Mouse (Mus musculus): Measurements from ENCODE around the gene Rab6a. TPM values are rescaled to one million over a fixed set of nuclear protein-coding genes. Genes with fewer than 3 reads are reported as not detected.

Gene Rab6a
- polyA plus RNA-seq, 1 experiment, result 3.8 TPM

GRCm38 (mm10) chr7:100649826-100650225, 42.6 kb downstream of the Rab6a start:
- no peak for TF ChIP-seq GATA1 (IDR thresholded peaks at IDR 0.05; ENCODE audit: low read length)
- TF ChIP-seq TAL1 (IDR thresholded peaks at IDR 0.05; ENCODE audit: low read length), result no peak
- Histone ChIP-seq H3K9me3 (ENCODE audit: control insufficient read depth, low read length) (no peaks in the 10 kb centered on the region), H3K27me3 (ENCODE audit: control insufficient read depth) (no peaks in the 10 kb centered on the region), H3K4me3 (replicated peaks) (no peak overlapping the region), H3K4me1 (ENCODE audit: control insufficient read depth) (peaks cover 18% of the 10 kb centered on the region), H3K36me3 (ENCODE audit: control insufficient read depth) (peaks cover 26% of the 10 kb centered on the region)

- Histone ChIP-seq H3K27me3 (ENCODE audit: control insufficient read depth) (no peaks in the 10 kb centered on the region), H3K36me3 (ENCODE audit: control insufficient read depth) (peaks cover 21% of the 10 kb centered on the region)
- TF ChIP-seq GATA1 (IDR thresholded peaks at IDR 0.05; ENCODE audit: low read length) (no peak), TAL1 (IDR thresholded peaks at IDR 0.05; ENCODE audit: low read length) (no peak)
Observed at GRCm38 (mm10) chr7:100650421-100650820, 43.2 kb downstream of the Rab6a start.

GRCm38 (mm10) chr7:100651011-100651410, 43.8 kb downstream of the Rab6a start:
- TF ChIP-seq TAL1 (IDR thresholded peaks at IDR 0.05; ENCODE audit: low read length) (no peak), GATA1 (IDR thresholded peaks at IDR 0.05; ENCODE audit: low read length) (no peak)
- Histone ChIP-seq H3K36me3 (ENCODE audit: control insufficient read depth) (peaks cover 16% of the 10 kb centered on the region), H3K27me3 (ENCODE audit: control insufficient read depth) (no peaks in the 10 kb centered on the region), H3K9me3 (ENCODE audit: control insufficient read depth, low read length) (no peaks in the 10 kb centered on the region), H3K4me3 (replicated peaks) (no peak overlapping the region), H3K4me1 (ENCODE audit: control insufficient read depth) (peaks cover 7% of the 10 kb centered on the region)

More at GRCm38 (mm10) chr7:100650421-100650820, 43.2 kb downstream of the Rab6a start:
- H3K9me3 ChIP-seq (ENCODE audit: control insufficient read depth, low read length), result no peaks in the 10 kb centered on the region
- peaks cover 12% of the 10 kb centered on the region for H3K4me1 ChIP-seq (ENCODE audit: control insufficient read depth)
- no peak overlapping the region for H3K4me3 ChIP-seq (replicated peaks)

DNA sequence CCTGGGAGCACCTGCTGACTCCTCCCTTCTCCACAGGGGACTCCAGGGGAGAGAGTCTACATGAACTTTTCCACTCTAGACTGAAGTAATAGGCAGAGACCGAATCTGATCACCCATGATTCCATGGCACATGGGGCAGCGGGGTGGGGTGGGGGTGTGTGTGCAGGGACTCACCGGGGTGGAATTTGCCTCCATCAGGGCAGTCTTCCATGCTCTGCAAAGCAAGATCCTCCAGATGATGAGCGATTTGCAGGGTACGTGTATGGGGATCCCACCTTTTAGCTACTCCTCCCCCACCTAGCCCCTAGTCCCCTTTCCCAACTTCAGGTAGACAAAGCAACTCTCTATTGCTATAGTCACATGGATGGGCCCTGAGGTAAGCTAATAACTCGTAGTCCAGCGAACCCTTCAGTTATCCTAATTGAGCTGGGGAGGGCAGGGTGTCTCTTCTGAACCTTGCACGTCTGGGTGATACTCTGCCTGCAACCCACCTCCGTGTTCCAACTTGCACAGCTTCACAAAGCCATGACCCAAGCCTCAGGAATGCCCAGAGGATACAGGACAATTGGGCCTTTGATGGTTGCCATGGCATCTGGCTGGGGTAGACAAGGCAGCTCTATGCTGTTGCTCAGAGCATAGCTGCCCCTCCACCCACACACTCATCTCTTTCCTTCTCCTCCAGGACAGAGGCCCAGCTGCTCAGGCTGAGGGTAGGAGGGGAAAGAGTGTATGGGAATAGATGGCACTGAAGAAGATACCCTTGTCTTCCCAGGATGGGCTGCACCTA, 46.5 kb downstream of the Rab6a start:
- TF ChIP-seq GATA1 (IDR thresholded peaks at IDR 0.05; ENCODE audit: low read length) (no peak), TAL1 (IDR thresholded peaks at IDR 0.05; ENCODE audit: low read length) (no peak)
- Histone ChIP-seq H3K9me3 (ENCODE audit: control insufficient read depth, low read length) (no peaks in the 10 kb centered on the region), H3K36me3 (ENCODE audit: control insufficient read depth) (peaks cover 6% of the 10 kb centered on the region), H3K4me1 (ENCODE audit: control insufficient read depth) (no peaks in the 10 kb centered on the region; the same call in 1 of the 2 replicates), H3K4me3 (replicated peaks) (no peak overlapping the region), H3K27me3 (ENCODE audit: control insufficient read depth) (no peaks in the 10 kb centered on the region)

DNA sequence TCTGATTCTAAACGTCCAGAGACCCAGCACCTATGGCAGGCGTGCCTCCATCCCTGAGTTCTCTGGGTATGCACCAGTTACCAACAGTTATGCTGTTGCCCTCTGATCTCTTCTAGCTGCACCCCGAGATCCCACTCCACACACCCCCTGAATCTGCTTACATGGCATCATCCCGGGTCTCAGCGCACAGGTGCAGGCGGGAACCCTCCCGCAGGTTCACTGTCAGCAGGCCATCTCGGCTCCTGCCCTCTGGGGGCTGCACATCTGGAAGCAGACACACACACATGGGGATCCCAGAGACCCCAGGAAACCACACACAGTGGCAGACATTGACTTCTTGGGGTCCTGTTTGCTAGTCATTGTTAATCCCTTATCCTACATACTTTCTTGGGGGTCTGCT, 47.2 kb downstream of the Rab6a start:
- no peak for TF ChIP-seq GATA1 (IDR thresholded peaks at IDR 0.05; ENCODE audit: low read length)
- no peak for TF ChIP-seq TAL1 (IDR thresholded peaks at IDR 0.05; ENCODE audit: low read length)
- no peaks in the 10 kb centered on the region; the same call in 1 of the 2 replicates for H3K4me1 ChIP-seq (ENCODE audit: control insufficient read depth)
- H3K36me3 ChIP-seq (ENCODE audit: control insufficient read depth), result no peaks in the 10 kb centered on the region
- H3K27me3 ChIP-seq (ENCODE audit: control insufficient read depth), result no peaks in the 10 kb centered on the region
- no peaks in the 10 kb centered on the region for H3K9me3 ChIP-seq (ENCODE audit: control insufficient read depth, low read length)
- H3K4me3 ChIP-seq (replicated peaks), result no peak overlapping the region

GRCm38 (mm10) chr7:100656739-100657138, 49.5 kb downstream of the Rab6a start:
- Histone ChIP-seq H3K27me3 (ENCODE audit: control insufficient read depth) (peaks cover 3% of the 10 kb centered on the region), H3K4me3 (replicated peaks) (no peak overlapping the region), H3K9me3 (ENCODE audit: control insufficient read depth, low read length) (no peaks in the 10 kb centered on the region), H3K4me1 (ENCODE audit: control insufficient read depth) (no peaks in the 10 kb centered on the region; the same call in 1 of the 2 replicates), H3K36me3 (ENCODE audit: control insufficient read depth) (no peaks in the 10 kb centered on the region)
- TF ChIP-seq GATA1 (IDR thresholded peaks at IDR 0.05; ENCODE audit: low read length) (no peak), TAL1 (IDR thresholded peaks at IDR 0.05; ENCODE audit: low read length) (no peak)

DNA sequence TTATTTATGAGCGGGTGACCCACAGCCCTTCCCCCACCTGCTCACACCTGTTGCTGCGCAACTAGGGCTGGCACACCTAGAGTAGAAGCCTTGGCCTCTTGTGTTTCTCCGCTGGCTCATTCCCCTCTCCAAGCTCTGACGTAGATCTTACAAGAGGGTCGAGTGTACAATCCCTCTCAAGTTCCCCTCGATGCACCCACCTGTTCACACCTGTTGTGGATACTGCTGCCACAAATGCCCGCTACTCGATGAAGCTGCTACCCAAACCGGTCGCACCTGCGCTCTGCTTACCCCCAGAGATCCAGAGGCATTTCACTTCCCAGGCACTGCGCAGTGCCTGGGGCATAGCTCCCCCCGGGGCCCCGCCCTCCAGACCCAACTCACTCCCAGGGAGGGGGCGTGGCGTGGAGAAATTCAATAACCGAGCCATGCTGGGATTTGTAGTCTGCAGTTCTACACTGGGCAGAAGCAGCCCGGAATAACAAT, 50.9 kb downstream of the Rab6a start:
- H3K4me1 ChIP-seq (ENCODE audit: control insufficient read depth), result peaks cover 1% of the 10 kb centered on the region
- no peaks in the 10 kb centered on the region for H3K36me3 ChIP-seq (ENCODE audit: control insufficient read depth)
- peaks cover 9% of the 10 kb centered on the region for H3K27me3 ChIP-seq (ENCODE audit: control insufficient read depth)
- no peaks in the 10 kb centered on the region for H3K9me3 ChIP-seq (ENCODE audit: control insufficient read depth, low read length)
- no peak overlapping the region for H3K4me3 ChIP-seq (replicated peaks)
- no peak for TF ChIP-seq GATA1 (IDR thresholded peaks at IDR 0.05; ENCODE audit: low read length)
- no peak for TF ChIP-seq TAL1 (IDR thresholded peaks at IDR 0.05; ENCODE audit: low read length)

GRCm38 (mm10) chr7:100661264-100661663, 54.1 kb downstream of the Rab6a start:
- H3K4me3 ChIP-seq (replicated peaks), result no peak overlapping the region
- no peaks in the 10 kb centered on the region for H3K36me3 ChIP-seq (ENCODE audit: control insufficient read depth)
- H3K9me3 ChIP-seq (ENCODE audit: control insufficient read depth, low read length), result no peaks in the 10 kb centered on the region
- H3K4me1 ChIP-seq (ENCODE audit: control insufficient read depth), result peaks cover 9% of the 10 kb centered on the region
- H3K27me3 ChIP-seq (ENCODE audit: control insufficient read depth), result peaks cover 30% of the 10 kb centered on the region
- TF ChIP-seq TAL1 (IDR thresholded peaks at IDR 0.05; ENCODE audit: low read length), result no peak
- TF ChIP-seq GATA1 (IDR thresholded peaks at IDR 0.05; ENCODE audit: low read length), result no peak

DNA sequence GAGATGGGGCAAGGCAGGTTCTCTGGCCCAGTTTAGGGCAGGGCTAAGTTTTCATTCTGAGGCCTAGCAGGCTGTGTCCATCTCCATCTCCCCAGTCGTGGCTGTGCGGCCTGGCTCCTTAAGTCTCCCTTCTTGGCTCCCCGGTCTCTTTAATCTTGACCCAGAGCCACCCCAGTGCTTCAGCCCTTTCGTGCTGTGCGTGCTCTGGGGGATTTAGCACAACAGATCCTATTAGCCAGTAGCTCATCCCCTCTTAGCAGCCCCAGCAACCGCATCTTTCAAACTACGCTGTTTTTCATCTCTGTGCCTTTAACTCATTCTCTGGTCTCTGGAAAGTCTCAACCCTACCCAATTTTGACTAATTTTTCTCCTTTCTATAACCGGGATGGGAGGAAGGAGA, 55.0 kb downstream of the Rab6a start, which contains the start of gene Plekhb1:
Gene Plekhb1, minus strand, starts transcription at position 184 of the 400 bp plus-strand sequence.
- H3K4me1 ChIP-seq (ENCODE audit: control insufficient read depth), result peaks cover 9% of the 10 kb centered on the region
- no peaks in the 10 kb centered on the region for H3K9me3 ChIP-seq (ENCODE audit: control insufficient read depth, low read length)
- TF ChIP-seq GATA1 (IDR thresholded peaks at IDR 0.05; ENCODE audit: low read length), result no peak
- TF ChIP-seq TAL1 (IDR thresholded peaks at IDR 0.05; ENCODE audit: low read length), result no peak
- no peak within 1 kb of the TSS for H3K4me3 ChIP-seq (replicated peaks)
- peaks cover 37% of the 10 kb centered on the region for H3K27me3 ChIP-seq (ENCODE audit: control insufficient read depth)
- H3K36me3 ChIP-seq (ENCODE audit: control insufficient read depth), result no peaks in the 10 kb centered on the region

Measured in erythroblast, embryonic 14.5 days (primary cell).